Mouse (Mus musculus): ENCODE measurements around the gene Cib1.

DNA sequence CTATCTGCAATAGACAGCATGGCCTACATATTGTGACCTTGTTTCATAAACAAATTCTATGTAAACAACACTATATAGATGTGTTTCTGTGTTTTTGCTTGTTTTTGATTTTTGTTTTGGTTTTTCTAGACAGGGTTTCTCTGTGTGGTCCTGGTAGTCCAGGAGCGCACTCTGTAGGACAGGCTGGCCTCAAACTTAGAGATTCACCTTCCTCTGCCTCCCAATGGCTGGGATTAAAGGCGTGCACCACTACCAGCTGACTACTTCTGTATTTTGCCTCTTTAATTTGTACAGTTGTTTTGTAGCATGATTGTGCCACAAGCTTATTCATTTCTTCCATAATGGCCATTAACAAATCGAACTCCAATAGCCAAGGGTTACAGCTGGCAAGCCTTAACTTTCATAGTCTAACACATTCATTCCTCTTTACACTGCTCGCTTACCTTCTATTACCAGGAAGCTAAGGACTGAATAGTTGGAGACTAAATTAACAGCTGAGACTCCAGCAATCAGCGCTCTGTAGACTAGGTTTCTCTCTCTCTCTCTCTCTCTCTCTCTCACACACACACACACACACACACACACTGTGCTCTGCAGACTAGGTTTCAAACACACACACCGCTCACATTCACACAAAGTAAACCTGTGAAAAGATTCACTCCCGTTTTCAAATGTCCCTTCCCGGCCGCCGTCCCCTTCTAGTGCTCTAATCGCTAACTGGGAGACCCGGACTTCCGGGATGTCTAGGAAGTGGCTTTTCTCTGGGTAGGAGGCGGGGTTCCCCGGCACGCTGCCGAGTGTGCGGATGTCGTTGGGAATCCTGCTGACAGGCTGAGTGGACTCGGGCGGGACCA lies 36.5 kb upstream of the Cib1 start, which contains the start of gene Vps33b:
- TF ChIP-seq CTCF (conservative IDR thresholded peaks at IDR 0.05; ENCODE audit: low read length), result no peak
- TF ChIP-seq NANOG (IDR thresholded peaks at IDR 0.05; ENCODE audit: borderline replicate concordance, low read length), result no peak
